Mouse (Mus musculus): ENCODE measurements around the gene Sox14.

Gene Sox14

GRCm38 (mm10) chr9:99875618-99876372 is at the start of gene Sox14:
TSS of gene Sox14 (minus strand) at chr9:99876170.
- DNase-seq (ENCODE audit: extremely low spot score, low spot score), result peak; percentile 48

DNA sequence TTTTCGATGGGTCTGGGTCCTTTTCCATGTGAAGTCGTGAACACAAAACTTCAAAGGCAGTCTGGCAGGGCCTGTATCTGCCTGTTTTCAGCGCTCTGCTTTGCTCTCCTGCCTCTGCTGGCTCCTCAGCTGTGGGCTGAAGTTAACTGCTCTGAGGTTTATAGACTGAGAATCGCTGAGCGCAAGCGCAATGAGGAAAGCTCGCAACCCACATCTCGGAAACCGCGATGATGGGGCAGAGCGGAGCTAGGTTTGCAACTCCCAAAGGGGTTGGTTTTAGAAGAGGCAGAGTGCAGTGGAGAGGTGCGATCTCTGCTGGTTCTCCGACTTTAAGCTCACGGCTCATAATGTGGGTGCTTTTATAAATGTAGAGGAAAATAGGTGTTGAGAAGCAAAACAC is 3.3 kb upstream of the Sox14 start:
- peak; percentile 39 for DNase-seq (ENCODE audit: extremely low spot score, low spot score)

DNA sequence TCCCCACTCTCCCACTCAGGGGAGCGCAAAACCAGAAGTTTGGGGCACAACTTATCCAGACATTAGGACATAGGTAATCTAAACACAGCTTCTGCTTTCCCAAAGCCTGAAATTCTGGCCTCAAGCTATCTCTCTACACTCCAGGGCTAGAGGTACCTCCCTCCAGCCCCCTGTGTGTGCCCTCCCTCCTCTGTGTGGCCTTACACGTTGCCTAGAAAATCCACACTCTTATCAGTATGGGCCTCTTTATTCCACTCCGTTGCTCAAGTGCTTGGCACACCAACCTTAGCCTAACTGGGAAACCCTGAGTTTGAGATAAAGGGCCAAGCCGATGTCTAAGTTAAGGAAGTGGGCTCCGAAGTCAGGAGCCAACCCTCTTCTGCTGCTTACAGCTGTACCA is 2.6 kb upstream of the Sox14 start:
- peak; percentile 21 for DNase-seq (ENCODE audit: extremely low spot score, low spot score)

DNA sequence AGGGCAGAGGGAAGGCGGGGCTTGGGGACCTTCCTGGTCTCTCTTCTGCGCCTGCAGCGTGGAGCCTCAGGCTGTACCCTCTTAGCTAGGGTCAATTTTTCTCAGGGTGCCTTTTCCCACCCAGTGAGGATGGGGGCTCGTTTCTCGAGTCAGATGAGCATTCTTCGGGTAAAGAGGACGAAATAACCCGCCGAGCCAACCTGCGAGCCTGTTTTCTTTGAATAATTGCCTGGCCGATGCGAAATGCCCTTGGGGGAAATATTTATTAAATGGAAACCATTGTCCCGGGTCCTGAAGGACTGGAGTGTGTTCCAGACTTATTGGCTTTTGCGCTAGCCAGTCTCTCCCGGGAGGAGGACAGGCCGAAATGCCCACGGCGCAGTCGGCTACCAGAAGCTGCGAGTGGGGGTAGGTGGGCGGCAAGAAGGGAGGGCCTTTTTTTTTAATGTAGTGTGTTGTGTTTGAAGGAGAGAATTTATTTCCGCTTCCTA is 1.1 kb upstream of the Sox14 start:
- DNase-seq (ENCODE audit: extremely low spot score, low spot score), result peak; percentile 42

GRCm38 (mm10) chr9:99876373-99877055 is 544 bp upstream of the Sox14 start:
- peak; percentile 45 for DNase-seq (ENCODE audit: extremely low spot score, low spot score)

- DNase-seq (ENCODE audit: extremely low spot score, low spot score), result peak; percentile 57
Observed at GRCm38 (mm10) chr9:99874735-99875617, 994 bp downstream of the Sox14 start.

DNA sequence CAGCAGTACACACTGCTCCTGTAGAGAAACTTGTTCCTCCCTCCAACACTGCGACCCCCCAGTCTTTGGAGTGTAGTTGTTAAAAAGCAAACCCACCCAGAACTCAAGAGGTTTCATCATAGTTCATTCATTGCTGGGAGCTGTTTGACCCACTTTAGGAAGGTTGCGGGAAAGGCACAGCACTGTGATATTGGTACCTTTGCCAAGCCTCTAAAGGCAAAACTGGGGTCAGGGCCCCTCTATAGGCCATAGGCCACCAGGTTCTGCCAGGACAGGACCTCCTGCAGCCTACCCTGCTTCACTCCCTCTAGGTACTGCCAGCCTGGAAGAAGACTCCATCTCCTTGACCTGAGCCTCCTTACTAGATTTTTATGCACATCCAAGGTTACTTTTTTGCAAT is 2.2 kb downstream of the Sox14 start:
- peak; percentile 54 for DNase-seq (ENCODE audit: extremely low spot score, low spot score)

DNA sequence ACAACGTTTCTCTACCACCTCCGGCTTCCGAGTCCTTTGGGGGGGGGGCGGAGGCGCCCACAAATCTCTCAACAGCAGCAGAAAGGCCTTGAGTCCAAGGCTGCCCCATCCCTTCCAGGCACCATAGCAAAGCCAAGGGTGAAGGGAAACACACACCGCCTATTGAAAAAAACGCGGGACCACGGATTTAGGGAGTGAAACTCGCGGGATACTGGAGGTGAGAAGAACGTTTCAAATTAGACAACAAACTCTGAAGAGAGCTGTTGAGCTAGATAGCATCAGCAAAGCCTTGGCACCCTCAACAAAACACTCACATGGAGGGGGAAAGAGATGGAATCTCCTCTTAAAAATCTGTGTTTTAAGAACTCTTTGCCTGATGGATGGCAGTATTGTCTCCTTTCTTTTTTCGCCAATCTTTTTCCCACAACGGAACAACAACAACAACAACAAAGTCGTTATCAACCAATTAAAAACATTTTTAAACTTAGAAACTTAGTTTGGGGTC is 2.8 kb downstream of the Sox14 start:
- peak; percentile 49 for DNase-seq (ENCODE audit: extremely low spot score, low spot score)

DNA sequence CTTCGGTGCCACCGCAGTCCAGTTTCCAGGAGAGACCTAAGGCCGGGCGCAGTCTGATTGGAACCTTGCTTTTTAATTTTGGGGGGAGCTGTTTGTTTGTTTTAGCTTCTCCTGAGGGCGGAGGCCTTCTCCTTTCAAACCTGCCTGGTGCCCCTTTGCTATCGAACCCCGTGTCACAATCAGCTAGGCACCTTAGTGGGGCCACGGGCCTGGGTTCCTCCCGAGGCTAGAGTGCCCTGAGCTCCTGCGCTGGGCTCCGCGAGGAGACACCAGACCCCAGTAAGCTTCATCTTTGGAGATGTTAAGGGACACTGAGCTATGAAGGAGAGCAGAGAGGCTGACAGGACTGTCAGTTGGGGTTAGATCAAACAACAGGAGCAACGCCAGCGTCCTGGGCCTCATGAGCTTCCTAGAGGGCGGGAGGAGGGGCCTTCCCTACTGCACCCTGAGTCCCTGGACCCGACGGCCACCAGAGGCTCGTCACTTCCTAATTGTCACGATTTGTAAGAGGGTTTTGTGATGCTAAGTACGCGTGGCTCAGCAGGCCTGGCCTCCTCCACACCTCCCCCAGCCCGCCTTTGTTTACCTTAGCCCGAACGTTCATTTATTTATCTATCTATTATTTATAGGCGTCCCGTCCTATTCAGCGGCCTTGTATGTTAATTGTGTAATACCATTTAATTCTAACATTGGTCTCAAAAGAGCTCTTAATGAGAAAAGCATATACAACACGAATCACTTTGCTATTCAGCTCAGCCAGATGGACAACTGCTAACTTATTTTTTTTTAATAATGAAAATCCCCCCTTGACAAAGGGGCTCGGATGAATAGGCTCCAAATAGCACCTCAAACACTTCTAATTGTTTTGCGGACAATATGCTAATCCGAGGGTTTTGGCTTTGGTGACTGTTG is 3.5 kb downstream of the Sox14 start:
- peak; percentile 64 for DNase-seq (ENCODE audit: extremely low spot score, low spot score)

GRCm38 (mm10) chr9:99871556-99872203 is 4.3 kb downstream of the Sox14 start:
- DNase-seq (ENCODE audit: extremely low spot score, low spot score), result peak; percentile 72

- peak; percentile 57 for DNase-seq (ENCODE audit: extremely low spot score, low spot score)
Observed at GRCm38 (mm10) chr9:99870780-99871555, 5.0 kb downstream of the Sox14 start.

GRCm38 (mm10) chr9:99869936-99870779 is 5.8 kb downstream of the Sox14 start:
- peak; percentile 64 for DNase-seq (ENCODE audit: extremely low spot score, low spot score)

GRCm38 (mm10) chr9:99869275-99869674 is 6.7 kb downstream of the Sox14 start:
- peak; percentile 64 for DNase-seq (ENCODE audit: extremely low spot score, low spot score)

GRCm38 (mm10) chr9:99868606-99869005 is 7.4 kb downstream of the Sox14 start:
- peak; percentile 79 for DNase-seq (ENCODE audit: extremely low spot score, low spot score)

DNA sequence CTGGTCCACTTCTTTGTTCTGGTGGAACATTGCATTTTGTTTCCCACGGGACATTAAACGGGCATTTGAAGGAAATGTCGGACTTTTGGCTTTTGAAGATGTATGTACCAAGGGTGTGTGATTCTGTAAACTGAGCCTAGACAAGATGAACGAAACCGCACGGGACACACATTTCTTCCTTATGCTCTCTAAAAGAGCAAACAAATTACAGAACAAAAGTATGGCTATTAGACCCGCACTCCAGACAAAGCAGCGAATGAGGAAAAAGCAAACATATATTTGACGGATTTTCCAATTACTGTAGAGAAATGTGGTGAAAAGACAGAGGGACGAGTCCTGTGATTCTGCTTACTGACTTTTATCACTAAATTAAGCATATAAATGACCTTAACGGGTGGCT is 7.9 kb downstream of the Sox14 start:
- DNase-seq (ENCODE audit: extremely low spot score, low spot score), result peak; percentile 23

- DNase-seq (ENCODE audit: extremely low spot score, low spot score), result no peak
Observed at GRCm38 (mm10) chr9:99862936-99863335, 13.0 kb downstream of the Sox14 start.

DNA sequence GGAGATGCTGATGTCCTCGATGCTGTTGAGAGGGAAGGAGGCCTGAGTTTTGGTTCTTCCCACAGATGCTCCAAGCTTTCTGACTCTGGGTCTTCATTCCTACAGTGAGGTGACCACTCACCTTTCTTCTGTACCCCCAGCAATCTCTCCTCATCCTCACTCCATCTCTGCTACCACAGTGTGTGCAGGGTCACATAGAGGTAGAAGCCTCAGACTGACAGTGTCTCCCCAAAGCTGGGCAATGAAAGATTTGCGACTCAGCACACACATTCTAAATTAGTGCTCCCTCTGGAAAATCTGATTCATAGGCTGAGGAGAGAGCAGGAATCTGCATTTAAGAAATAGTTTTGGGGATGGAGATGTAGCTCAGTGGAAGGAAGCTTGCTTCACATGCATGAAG is 21.5 kb downstream of the Sox14 start:
- no peak for DNase-seq (ENCODE audit: extremely low spot score, low spot score)

GRCm38 (mm10) chr9:99853356-99853755 is 22.6 kb downstream of the Sox14 start:
- no peak for DNase-seq (ENCODE audit: extremely low spot score, low spot score)
